Mouse (Mus musculus): Measurements from ENCODE around the gene Mical3.

GRCm38 (mm10) chr6:121111448-121112055 is 19.2 kb downstream of the Mical3 start:
- TF ChIP-seq CTCF (IDR thresholded peaks at IDR 0.05; ENCODE audit: control insufficient read depth, insufficient read depth, insufficient read length) (no peak), MAX (IDR thresholded peaks at IDR 0.05) (no peak), USF1 (IDR thresholded peaks at IDR 0.05; ENCODE audit: low read depth) (no peak), FOSL1 (IDR thresholded peaks at IDR 0.05; ENCODE audit: insufficient read depth, low read length, poor library complexity, severe bottlenecking) (no peak), MYOG (IDR thresholded peaks at IDR 0.05; ENCODE audit: control insufficient read depth, extremely low read depth, insufficient read length) (no peak)

Measured in C2C12 (cell line).